Mouse (Mus musculus) kidney, postnatal 25 days (tissue): ENCODE data around the gene Gm8947.
"Not testable (repeated sequence)": the region's sequence is repeated elsewhere in the genome, so short reads cannot be mapped to it uniquely, and the experiment has no call there.

ENCODE experiments used
- DNase-seq, 2 experiments: peaks; one replicate each; pipeline ENCODE4 v3.0.0; 2021; ENCODE audit warnings: mixed read lengths in 2 of 2

The Gm8947 gene

GRCm38 (mm10) chr1:151182266-151182665, 9.9 kb upstream of the Gm8947 start, which contains the start of gene Gm47985:
Gene Gm47985, plus strand, starts transcription at chr1:151182537.
- not testable (repeated sequence) for DNase-seq

GRCm38 (mm10) chr1:151186186-151186585, 6.0 kb upstream of the Gm8947 start:
- not testable (repeated sequence) for DNase-seq

- peak; percentile 23 to 46 for DNase-seq
Observed at GRCm38 (mm10) chr1:151186879-151187424, 5.2 kb upstream of the Gm8947 start.

- no peak for DNase-seq
Observed at GRCm38 (mm10) chr1:151188469-151188868, 3.7 kb upstream of the Gm8947 start.

- DNase-seq: not testable (repeated sequence)
Observed at GRCm38 (mm10) chr1:151192739-151193138, 563 bp downstream of the Gm8947 start.

GRCm38 (mm10) chr1:151195986-151196385, 3.8 kb downstream of the Gm8947 start:
- not testable (repeated sequence) for DNase-seq

GRCm38 (mm10) chr1:151196690-151197089, 4.5 kb downstream of the Gm8947 start:
- not testable (repeated sequence) for DNase-seq

GRCm38 (mm10) chr1:151198120-151198519, 5.9 kb downstream of the Gm8947 start, which contains the start of gene Gm47995:
Gene Gm47995, plus strand, starts transcription at chr1:151198448.
- not testable (repeated sequence) for DNase-seq

- not testable (repeated sequence) for DNase-seq
Observed at GRCm38 (mm10) chr1:151200620-151201019, 8.4 kb downstream of the Gm8947 start.

- not testable (repeated sequence) for DNase-seq
Observed at GRCm38 (mm10) chr1:151202771-151203170, 10.6 kb downstream of the Gm8947 start.

GRCm38 (mm10) chr1:151203818-151204217, 11.6 kb downstream of the Gm8947 start, which contains the start of gene 3110040M04Rik:
Gene 3110040M04Rik, plus strand, starts transcription at chr1:151204121.
- not testable (repeated sequence) for DNase-seq

GRCm38 (mm10) chr1:151208493-151208892, 16.3 kb downstream of the Gm8947 start:
- not testable (repeated sequence) for DNase-seq

GRCm38 (mm10) chr1:151208944-151209343, 16.8 kb downstream of the Gm8947 start:
- DNase-seq: not testable (repeated sequence)

- not testable (repeated sequence) for DNase-seq
Observed at GRCm38 (mm10) chr1:151209824-151210355, 17.7 kb downstream of the Gm8947 start, which contains the start of gene Gm47996. Gene Gm47996, plus strand, starts transcription at chr1:151210131.

GRCm38 (mm10) chr1:151211666-151212065, 19.5 kb downstream of the Gm8947 start:
- DNase-seq: not testable (repeated sequence)

- DNase-seq: no peak
Observed at GRCm38 (mm10) chr1:151214862-151215261, 22.7 kb downstream of the Gm8947 start.

GRCm38 (mm10) chr1:151215985-151216384, 23.8 kb downstream of the Gm8947 start:
- DNase-seq: no peak

- peak; percentile 63 to 82 for DNase-seq
Observed at GRCm38 (mm10) chr1:151216417-151216816, 24.2 kb downstream of the Gm8947 start.

- DNase-seq: no peak
Observed at GRCm38 (mm10) chr1:151219045-151219444, 26.9 kb downstream of the Gm8947 start.

GRCm38 (mm10) chr1:151220098-151220497, 27.9 kb downstream of the Gm8947 start:
- no peak for DNase-seq

GRCm38 (mm10) chr1:151222561-151223267, 30.5 kb downstream of the Gm8947 start:
- no peak for DNase-seq

GRCm38 (mm10) chr1:151223377-151223776, 31.2 kb downstream of the Gm8947 start:
- DNase-seq: no peak

GRCm38 (mm10) chr1:151224536-151224935, 32.4 kb downstream of the Gm8947 start:
- no peak for DNase-seq

GRCm38 (mm10) chr1:151227506-151227905, 35.3 kb downstream of the Gm8947 start:
- no peak for DNase-seq
